Mouse (Mus musculus) CD4-positive, CD25-positive, alpha-beta regulatory T cell, adult 2 months (primary cell): ENCODE measurements around the gene Fry.
"Not testable (repeated sequence)": the region's sequence is repeated elsewhere in the genome, so short reads cannot be mapped to it uniquely, and the experiment has no call there.

Source experiments
- DNase-seq: peaks from one replicate; pipeline ENCODE4 v3.0.0-alpha.2; 2012; ENCODE audit warnings: low read depth, low spot score

Gene Fry

DNA sequence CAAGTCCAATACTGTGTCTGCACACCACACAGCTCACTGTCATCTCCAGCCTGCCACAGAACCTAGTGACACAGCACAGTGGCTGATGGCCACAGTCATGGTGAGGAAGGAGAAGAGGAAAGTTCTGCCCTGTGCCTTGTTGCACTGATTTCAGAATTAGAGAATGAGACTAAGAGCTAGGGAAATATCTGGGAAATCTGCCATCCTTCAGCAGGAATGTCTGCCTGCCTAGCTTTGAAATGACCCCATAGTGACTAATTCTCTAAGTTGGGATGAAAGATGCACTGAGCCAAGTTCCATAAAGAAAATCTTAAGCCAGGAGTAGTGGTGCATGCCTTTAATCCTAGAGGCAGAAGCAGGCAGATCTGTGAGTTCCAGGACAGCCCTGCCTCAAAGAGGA is 334.2 kb downstream of the Fry start:
- no peak for DNase-seq

DNA sequence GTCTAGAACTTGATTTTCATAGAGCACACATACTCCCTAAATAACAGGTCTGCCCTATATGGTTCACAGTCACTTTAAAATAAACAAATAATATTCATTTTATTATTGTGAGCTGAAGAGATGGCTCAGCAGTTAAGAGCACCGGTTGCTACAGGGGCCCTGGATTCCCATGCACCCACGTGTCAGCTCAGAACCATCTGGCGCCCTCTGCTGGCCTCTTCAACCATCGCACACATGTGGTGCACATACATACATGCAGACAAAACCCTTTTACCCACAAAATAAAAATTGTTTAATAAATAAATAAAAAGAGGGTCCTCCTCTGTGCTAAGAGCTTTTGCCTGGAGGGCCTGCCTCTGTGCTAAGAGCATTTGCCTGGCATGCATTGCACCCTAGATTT is 335.0 kb downstream of the Fry start:
- peak; percentile 35 for DNase-seq

DNA sequence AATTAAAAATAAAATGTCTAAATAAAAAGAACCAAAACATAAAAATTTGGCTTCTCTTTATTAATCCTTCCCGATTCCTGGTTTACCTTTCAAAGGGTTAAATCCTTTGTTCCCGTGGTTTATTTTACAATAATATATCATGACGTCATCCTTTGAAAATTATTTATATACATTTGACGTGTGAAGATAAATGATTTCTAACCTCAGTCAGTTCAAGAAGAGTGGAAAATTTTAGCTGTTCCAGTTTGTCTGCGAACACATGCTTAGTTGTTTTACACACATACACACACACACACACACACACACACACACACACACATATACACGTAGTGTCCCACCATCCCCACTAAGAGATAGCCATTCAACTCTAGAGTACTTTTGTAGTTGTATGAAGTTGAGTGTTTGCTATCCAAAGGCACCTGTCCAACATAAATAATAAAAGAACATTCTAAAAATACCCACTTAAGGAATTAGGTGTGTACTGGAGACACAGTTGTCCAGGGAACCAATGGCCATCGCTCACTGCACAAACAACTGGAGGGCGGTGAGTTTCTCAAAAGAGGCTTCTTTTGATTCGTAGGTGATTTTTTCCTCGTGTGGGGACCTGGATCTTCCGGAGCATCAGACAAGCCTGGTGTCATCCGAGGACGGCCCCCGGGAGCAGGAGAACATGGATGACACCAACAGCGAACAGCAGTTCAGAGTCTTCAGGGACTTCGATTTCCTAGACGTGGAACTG is 338.9 kb downstream of the Fry start:
- peak; percentile 13 for DNase-seq

DNA sequence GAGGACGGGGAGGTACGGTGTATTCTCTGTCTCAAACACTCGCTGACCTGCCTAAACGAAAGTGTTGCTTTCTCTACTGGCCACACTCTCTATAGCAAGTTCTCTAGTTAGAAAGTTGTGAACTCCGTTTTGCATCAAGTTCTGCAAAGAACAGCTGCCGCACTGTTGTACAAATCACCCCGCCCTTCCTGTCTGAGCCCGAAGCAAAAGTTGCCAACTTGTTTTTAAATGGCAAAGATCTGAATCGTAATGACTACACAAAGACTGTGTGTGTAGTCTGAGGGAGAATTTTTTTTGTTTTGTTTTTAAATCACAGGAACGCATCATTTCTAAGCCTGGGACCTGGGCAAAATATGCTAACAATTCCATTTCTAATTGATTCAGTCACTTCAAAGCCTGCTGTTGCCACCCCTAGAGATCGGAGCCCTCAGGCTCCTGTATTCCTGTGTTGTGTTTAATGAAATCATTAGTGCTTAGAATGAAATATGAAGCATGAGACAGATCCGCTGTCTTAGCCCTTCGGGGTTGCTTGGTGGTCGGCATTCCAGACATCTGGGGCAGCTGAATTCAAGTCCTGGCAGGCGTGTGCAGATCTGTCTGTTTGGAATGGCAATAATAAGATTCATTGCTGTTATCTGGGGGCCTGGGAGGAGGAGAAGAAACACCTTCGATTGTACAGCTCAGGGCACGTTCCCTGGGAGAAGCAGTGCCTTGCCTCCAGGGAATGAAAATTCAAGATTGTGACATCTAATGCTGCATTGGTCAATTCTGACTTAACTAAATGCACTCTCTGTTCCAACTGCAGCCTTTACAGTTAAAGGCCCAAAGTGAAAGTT is 339.7 kb downstream of the Fry start:
- DNase-seq: peak; percentile 48

DNA sequence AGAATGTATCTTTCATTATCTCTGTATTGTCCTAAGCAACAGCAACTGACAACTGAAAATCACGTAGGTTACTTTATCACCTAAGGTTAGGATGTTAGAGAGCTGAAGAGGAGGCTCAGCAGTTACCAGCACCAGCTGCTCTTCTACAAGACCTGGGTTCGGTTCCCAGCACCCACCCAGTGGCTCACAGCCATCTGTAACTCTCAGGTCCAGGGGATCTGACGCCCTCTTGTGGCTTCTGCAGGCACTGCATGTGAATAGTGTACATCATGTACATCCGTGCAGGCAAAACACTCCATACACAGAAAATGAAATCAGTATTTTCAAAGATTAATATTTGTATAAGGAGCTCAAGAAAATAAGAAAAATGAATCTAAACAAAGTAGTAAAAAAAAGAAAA is 341.4 kb downstream of the Fry start:
- peak; percentile 34 for DNase-seq

DNA sequence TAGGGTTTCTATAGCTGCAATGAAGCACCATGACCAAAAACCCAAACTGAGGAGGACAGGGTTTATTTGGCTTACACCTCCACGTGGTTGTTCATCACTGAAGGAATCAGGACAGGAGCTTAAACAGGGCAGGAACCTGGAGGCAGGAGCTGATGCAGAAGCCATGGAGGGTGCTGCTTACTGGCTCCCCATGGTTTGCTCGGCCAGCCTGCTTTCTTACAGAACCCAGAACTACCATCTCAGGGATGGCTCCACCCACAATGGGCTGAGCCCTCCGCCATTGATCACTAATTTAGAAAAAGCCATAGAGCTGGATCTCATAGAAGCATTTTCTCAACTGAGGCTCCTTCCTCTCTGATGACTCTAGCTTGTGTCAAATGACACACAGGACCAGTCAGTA is 346.3 kb downstream of the Fry start:
- no peak for DNase-seq

DNA sequence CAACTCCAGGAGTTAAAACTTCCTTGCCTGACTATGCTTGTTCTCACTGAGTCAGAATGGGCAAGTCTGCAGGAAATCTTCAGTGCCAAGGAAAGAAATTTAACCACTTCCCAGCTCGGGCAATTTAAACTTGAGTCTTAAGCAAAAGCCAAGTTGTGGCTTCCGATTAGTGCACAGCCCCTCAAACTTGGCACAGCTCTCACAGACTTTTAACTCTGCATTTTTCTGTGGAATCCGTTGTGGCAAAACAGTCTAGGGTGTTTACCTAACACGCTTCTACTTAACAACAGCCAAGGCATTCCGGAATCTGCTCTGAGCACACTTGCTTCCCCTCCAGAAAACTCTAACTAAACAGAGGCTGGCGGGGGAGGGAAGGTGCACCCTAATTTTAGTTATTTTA is 346.8 kb downstream of the Fry start:
- DNase-seq: no peak

DNA sequence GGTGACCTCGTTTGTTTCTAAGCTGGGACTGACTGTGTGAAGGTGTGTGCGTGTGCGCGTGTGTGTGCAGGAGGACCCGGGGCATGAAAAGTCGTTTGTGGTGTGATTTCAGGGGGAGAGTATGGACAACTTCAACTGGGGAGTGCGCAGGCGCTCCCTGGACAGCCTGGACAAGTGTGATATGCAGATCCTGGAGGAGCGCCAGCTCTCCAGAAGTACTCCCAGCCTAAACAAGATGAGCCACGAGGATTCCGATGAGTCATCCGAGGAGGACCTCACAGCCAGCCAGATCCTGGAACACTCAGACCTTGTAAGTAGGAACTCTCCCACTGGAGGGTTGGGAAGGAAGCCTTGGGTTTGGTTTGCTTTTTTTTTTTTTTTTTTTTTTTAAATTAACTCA is 347.7 kb downstream of the Fry start:
- DNase-seq: no peak

DNA sequence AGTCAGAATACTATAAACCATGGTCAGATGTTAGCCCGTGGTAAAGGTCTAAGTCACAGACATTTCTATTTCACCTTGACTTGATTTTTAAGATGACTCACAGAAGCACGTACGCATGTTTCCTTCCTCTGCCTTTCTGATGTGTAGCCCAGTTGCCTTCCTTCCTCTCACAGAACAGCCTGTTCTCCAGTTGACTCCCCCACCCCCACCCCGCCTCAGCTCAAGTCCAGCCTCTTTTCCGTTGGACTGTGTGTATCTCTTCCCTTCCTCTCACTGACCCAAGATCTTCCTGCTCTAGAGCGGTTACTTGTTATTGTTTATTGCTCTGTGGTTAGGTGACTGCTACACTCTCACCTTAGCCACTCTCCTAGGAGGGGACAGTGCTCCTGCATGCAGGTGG is 350.0 kb downstream of the Fry start:
- DNase-seq: peak; percentile 19

DNA sequence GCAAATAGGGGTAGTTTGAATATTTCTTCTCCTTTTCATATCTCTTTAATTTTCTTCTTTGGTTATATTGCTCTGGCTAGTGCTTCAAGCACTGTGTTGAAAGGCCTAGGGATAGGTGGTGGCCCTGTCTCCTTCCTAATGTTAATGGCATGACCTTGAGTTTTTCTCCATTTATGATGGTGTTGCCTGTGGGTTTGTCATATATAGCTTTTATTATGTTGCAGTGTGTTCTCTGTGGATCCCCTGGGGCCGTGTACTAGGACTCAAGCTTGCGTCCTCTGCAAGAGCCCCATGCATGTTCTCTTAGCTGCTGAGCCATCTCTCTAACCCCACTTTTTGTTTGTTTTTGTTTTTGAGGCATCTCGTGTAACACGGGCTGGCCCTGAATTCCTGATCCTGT is 358.9 kb downstream of the Fry start:
- no peak for DNase-seq

DNA sequence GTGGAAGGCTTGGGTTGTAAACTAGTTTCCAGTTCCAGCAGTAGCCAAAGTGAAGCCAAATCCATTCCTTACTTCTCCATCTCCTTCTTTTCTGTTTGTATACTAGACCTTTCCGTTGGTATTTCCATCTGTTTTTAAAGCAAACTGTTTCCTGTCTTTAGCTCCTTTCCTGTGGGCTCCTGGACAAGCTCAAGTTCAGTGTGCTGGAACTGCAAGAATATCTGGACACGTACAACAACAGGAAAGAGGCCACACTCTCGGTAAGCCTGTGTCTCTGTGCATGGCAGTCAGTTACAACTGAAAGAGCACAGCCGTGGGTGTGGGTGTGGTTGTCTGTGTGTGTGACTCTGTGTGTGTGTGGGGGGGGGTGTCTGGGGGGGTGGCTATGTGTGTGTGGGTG is 360.2 kb downstream of the Fry start:
- DNase-seq: no peak

DNA sequence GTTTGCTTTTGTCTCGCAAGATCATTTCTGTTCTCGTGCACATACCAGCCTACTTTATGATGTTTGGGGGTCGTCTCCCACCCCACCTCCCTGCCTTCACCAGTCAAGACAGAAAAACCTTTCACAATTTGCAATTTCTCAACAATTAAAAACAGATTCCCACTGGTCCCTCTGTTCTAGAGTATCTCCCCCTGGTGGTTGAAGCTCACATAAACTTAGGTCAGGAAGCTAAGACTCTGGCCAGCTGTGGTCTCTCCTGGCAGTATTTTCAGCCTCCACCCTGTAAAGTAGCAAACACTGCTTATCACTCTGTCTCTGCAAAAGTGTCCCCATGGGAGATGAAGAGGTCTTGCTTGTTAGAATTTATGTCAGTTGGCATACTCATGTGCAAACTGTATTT is 366.8 kb downstream of the Fry start:
- DNase-seq: peak; percentile 65

DNA sequence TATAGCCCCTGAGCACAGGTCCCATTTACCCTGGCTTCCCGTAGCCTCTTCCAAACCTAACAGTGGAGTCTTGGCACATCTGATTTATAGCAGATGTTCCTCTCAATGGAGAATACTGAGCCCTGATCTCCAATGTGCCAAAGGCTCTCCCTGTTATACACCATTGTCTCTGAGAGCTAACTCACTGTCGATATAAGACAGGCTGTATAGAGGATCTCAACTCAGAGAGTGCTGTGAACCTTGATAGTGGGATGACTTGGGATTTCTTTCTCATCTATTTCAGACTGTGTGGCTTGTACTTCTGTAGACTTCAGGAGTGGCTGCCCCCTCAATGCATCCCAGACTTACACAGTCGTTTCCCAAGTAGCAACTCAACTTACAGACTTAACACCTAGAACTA is 371.8 kb downstream of the Fry start:
- no peak for DNase-seq

DNA sequence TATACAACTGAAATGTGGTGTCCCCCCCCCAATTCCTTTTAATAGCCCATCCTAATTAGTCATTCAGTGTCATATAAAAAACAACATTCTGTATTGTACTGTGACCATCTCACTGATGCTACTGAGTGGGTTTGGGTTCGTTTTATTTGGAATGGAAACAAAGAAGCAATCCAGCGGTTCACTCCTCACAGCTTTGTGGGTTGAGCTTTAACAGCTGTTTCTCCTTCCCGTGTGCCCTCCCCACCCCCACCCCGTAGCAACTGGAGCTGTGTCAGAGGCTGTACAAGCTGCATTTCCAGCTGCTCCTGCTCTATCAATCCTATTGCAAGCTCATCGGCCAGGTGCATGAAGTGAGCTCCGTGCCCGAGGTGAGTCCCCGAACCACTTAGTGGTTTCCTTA is 372.4 kb downstream of the Fry start:
- no peak for DNase-seq

DNA sequence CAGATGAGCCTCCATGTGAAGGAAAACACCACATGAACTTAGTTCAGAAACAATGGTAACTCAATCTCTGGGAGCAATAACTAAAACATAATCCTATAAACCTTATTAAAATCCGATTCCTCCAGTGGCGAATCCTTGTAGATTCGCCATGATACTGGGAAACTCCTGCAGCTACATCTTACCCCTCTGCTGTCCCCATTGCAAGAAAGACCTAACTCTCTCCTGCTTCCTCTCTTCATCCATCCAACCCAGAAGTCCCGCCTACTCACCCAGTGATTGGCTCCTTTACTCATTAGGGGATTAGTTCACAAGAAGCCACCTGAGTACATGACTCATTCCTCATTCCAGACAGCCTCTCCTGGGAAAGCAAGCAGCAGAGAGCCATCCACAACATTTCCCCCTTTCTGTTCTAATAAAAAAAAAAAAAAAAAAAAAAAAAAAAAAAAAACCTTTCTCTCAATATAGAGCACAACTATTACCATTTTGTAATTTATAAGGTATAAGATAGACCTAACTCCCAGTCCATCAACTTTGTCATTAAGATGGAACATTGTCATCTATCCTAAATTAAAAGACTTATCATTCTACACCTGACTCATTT is 373.2 kb downstream of the Fry start:
- not testable (repeated sequence) for DNase-seq

DNA sequence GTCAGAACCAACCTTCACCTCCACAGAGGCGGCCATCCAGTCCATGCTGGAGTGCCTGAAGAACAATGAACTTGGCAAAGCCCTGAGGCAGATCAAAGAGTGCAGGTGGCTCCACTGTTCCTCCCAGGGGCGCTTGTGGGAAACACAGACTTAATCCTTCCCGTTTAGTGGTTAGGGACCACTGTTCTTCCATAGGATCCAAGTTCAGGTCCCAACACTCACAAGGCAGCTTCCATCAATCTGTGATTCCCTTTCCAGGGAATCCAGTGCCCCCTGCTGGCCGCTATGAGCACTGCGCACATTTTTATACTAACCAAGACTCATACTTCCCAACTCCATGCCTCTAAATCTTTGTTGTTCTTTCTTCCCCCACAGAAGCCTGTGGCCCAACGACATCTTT is 377.3 kb downstream of the Fry start:
- peak; percentile 73 for DNase-seq

DNA sequence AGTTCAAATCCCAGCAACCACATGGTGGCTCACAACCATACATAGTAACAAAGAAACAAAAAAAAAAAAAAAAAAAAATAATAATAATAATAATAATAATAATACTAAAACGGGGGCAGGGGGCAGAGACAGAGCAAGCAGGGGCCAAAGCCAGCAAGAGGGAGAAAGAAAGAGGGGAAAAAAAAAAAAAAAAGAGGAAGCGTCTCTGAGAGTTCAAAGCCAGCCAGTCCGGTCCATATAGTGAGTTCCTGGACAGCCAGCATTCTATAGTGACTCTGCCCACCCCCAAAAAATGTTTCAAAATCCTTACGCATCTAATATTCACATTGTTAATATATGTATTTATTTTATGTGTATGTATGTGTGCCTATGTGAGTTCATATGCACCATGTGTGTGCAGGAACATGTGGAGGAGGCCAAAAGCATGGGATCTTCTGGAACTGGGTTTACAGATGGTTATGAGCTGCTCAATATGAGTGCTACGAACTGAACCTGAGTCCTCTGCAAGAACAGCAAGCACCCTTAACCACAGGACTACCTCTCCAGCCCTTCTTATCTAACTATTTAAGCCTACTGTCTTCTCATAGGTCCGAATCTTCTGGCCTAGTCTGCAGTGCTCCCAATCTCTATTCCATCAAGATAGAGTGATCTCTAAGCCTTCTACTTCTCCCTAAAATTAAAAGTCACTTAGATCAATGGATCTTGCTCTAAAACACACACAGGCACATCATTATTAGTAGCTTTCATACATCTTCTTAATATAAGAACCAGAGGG is 392.2 kb downstream of the Fry start:
- no peak for DNase-seq

DNA sequence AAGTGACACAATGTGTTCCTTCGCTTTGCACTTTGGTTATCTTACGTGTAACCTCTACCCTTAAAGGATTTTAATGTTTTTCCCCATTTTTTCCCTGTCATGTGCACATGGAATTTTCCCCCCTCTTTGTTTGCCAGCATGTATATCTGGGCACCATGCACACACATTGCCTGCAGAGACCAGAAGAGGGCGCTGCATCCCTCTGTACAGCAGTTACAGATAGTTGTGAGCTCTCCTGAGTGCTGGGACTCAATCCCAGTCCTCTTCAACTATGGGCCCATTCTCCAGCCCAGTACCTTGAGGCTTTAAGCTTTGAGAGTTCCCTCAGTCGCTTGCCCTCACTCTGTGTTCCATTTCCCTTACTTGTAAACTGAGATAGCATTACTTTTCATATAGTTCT is 394.8 kb downstream of the Fry start:
- peak; percentile 11 for DNase-seq

DNA sequence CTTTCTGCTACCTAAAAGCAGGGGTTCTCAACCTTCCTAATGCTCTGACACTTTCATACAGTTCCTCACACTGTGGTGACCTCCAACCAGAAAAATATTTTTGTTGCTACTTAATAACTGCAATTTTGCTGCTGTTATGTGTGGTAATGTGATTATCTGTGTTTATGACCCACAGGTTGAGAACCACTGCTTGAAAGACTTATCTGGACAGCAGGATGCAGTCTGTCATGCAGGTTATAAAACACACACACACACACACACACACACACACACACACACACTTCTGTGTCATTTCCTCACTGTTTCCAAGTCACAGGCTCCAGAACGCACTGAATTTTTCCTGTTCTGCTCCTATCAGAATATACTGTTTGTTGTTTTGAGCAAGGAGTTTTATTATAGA is 395.6 kb downstream of the Fry start:
- DNase-seq: no peak

DNA sequence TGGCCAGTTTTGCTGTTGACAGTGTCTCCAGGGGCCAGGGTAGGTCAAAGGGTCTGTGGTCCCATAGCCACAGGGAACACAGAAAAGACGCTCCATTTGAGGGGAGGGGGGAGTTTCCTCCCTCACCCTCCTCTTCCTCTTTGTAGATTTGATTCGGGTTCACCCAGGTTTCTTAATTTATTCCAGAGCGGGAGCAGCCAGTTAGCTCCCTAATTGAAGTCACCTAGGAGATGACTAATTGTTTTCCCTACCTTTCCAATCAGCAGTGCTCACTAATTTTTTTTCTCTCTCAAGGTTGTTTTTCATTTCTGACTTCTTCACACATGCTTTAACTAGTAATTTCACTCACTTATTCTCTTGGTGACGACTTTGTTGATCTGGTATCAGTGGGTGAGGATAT is 399.6 kb downstream of the Fry start, which contains the start of gene Zar1l:
Gene Zar1l, minus strand, starts transcription at position 101 of the 400 bp plus-strand sequence.
- no peak for DNase-seq

DNA sequence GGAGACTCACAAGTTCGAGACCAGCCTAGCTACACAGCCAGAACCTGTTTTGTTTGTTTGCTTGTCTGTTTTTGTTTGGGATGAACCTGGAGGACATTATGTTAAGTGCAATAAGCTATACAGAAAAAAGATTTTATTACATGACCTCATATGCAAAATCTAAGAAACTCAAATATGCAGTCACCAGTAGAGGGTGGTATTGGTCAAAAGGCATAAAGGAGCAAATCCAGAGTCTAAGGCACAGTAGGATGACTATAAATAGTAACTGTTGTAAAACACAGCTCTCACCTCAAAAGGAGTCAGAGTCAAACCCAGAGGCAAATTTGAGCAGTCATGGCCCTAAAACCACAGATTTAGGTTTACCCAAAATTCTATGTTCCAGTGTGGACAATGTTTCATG is 401.1 kb downstream of the Fry start:
- DNase-seq: peak; percentile 79
